Mouse (Mus musculus): ENCODE results near the gene AI837181. TPM values are rescaled to one million over a fixed set of nuclear protein-coding genes. Genes with fewer than 3 reads are reported as not detected.
"Not testable (repeated sequence)": the region's sequence is repeated elsewhere in the genome, so short reads cannot be mapped to it uniquely, and the experiment has no call there.

AI837181 gene
- polyA plus RNA-seq, 2 experiments = 10.7 to 16.7 TPM

GRCm38 (mm10) chr19:5395371-5395770, 29.6 kb upstream of the AI837181 start:
- 64% methylated on average over 4 of the region's 4 CpGs for WGBS (ENCODE audit: insufficient replicate concordance)
- no peak overlapping the region for H3K9ac ChIP-seq (replicated peaks)
- H3K36me3 ChIP-seq (replicated peaks; ENCODE audit: control insufficient read depth, insufficient read depth, low read depth) = no peaks in the 10 kb centered on the region
- TF ChIP-seq CTCF (IDR thresholded peaks at IDR 0.05; ENCODE audit: low read depth) (no peak), EP300 (IDR thresholded peaks at IDR 0.05; ENCODE audit: low read depth) (no peak)
- no peaks in the 10 kb centered on the region for H3K9me3 ChIP-seq (ENCODE audit: control insufficient read depth, low read length)
- no peaks in the 10 kb centered on the region for H3K27me3 ChIP-seq (ENCODE audit: control insufficient read depth, insufficient read depth, low read length)
- no peak overlapping the region for H3K27ac ChIP-seq
- DNase-seq (ENCODE audit: low read depth in 3 of 3, low spot score in 3 of 3) = no peak
- peaks cover 0 to under 1% of the 10 kb centered on the region in 2 experiments; a peak in 3 of 4 replicates for H3K4me1 ChIP-seq (replicated peaks; ENCODE audit: control insufficient read depth in 2 of 2, insufficient read depth in 2 of 2, low read length in 1 of 2)
- H3K4me3 ChIP-seq (ENCODE audit: insufficient read depth in 1 of 2, low read depth in 2 of 2, low read length in 2 of 2) = no peak overlapping the region
- no peak for ATAC-seq (ENCODE audit: insufficient read depth)
- no peak overlapping the region for H3K4me2 ChIP-seq (ENCODE audit: low read depth)

GRCm38 (mm10) chr19:5401073-5401472, 23.9 kb upstream of the AI837181 start:
- H3K4me1 ChIP-seq (replicated peaks; ENCODE audit: control insufficient read depth in 2 of 2, insufficient read depth in 2 of 2, low read length in 1 of 2); DNase-seq (ENCODE audit: low read depth in 3 of 3, low spot score in 3 of 3); H3K9me3 ChIP-seq (ENCODE audit: control insufficient read depth, low read length); H3K4me2 ChIP-seq (ENCODE audit: low read depth); H3K4me3 ChIP-seq (ENCODE audit: insufficient read depth in 1 of 2, low read depth in 2 of 2, low read length in 2 of 2); ATAC-seq (ENCODE audit: insufficient read depth); H3K27ac ChIP-seq; H3K9ac ChIP-seq (replicated peaks); H3K27me3 ChIP-seq (ENCODE audit: control insufficient read depth, insufficient read depth, low read length); H3K36me3 ChIP-seq (replicated peaks; ENCODE audit: control insufficient read depth, insufficient read depth, low read depth): not testable (repeated sequence)
- 56% methylated on average over 4 of the region's 4 CpGs for WGBS (ENCODE audit: insufficient replicate concordance)

GRCm38 (mm10) chr19:5402293-5402692, 22.7 kb upstream of the AI837181 start, which contains the start of gene Tsga10ip:
Gene Tsga10ip (minus strand): TSS chr19:5402526.
- Histone ChIP-seq H3K4me2 (ENCODE audit: low read depth) (no peak within 1 kb of the TSS), H3K36me3 (replicated peaks; ENCODE audit: control insufficient read depth, insufficient read depth, low read depth) (no peaks in the 10 kb centered on the region), H3K4me3 (ENCODE audit: insufficient read depth in 1 of 2, low read depth in 2 of 2, low read length in 2 of 2) (no peak within 1 kb of the TSS), H3K27me3 (ENCODE audit: control insufficient read depth, insufficient read depth, low read length) (no peaks in the 10 kb centered on the region), H3K27ac (no peak within 1 kb of the TSS), H3K4me1 (replicated peaks; ENCODE audit: control insufficient read depth in 2 of 2, insufficient read depth in 2 of 2, low read length in 1 of 2) (peaks cover 0 to 5% of the 10 kb centered on the region in 2 experiments; a peak in 2 of 4 replicates), H3K9me3 (ENCODE audit: control insufficient read depth, low read length) (no peaks in the 10 kb centered on the region), H3K9ac (replicated peaks) (no peak within 1 kb of the TSS)
- TF ChIP-seq CTCF (IDR thresholded peaks at IDR 0.05; ENCODE audit: low read depth) = no peak
- no peak for TF ChIP-seq EP300 (IDR thresholded peaks at IDR 0.05; ENCODE audit: low read depth)
- DNase-seq (ENCODE audit: low read depth in 3 of 3, low spot score in 3 of 3) (no peak), ATAC-seq (ENCODE audit: insufficient read depth) (no peak)
- 72% methylated on average over 8 of the region's 8 CpGs for WGBS (ENCODE audit: insufficient replicate concordance)

GRCm38 (mm10) chr19:5405924-5406323, 19.0 kb upstream of the AI837181 start:
- Histone ChIP-seq H3K9ac (replicated peaks) (peak overlapping the region; percentile 83), H3K4me2 (ENCODE audit: low read depth) (peak overlapping the region; percentile 75), H3K4me3 (ENCODE audit: insufficient read depth in 1 of 2, low read depth in 2 of 2, low read length in 2 of 2) (peak overlapping the region; percentile 57 to 59), H3K27me3 (ENCODE audit: control insufficient read depth, insufficient read depth, low read length) (no peaks in the 10 kb centered on the region), H3K36me3 (replicated peaks; ENCODE audit: control insufficient read depth, insufficient read depth, low read depth) (no peaks in the 10 kb centered on the region), H3K4me1 (replicated peaks; ENCODE audit: control insufficient read depth in 2 of 2, insufficient read depth in 2 of 2, low read length in 1 of 2) (peaks cover 0 to 13% of the 10 kb centered on the region in 2 experiments; a peak in 3 of 4 replicates), H3K27ac (peak overlapping the region; percentile 86), H3K9me3 (ENCODE audit: control insufficient read depth, low read length) (no peaks in the 10 kb centered on the region)
- TF ChIP-seq CTCF (IDR thresholded peaks at IDR 0.05; ENCODE audit: low read depth) (0 out of 2 replicates have a peak, but pooled peaks have one; percentile 8), EP300 (IDR thresholded peaks at IDR 0.05; ENCODE audit: low read depth) (no peak)
- no peak for DNase-seq (ENCODE audit: low read depth in 3 of 3, low spot score in 3 of 3)
- WGBS (ENCODE audit: insufficient replicate concordance) = 15% methylated on average over 7 of the region's 7 CpGs
- no peak for ATAC-seq (ENCODE audit: insufficient read depth)

GRCm38 (mm10) chr19:5406531-5407126, 18.3 kb upstream of the AI837181 start:
- ATAC-seq (ENCODE audit: insufficient read depth) (peak; percentile 81), DNase-seq (ENCODE audit: low read depth in 3 of 3, low spot score in 3 of 3) (peak in 1 of 3 experiments; percentile 55)
- H3K27ac ChIP-seq = peak overlapping the region; percentile 96
- 17% methylated on average over 22 of the region's 25 CpGs for WGBS (ENCODE audit: insufficient replicate concordance)
- peak overlapping the region; percentile 83 for H3K4me3 ChIP-seq (ENCODE audit: insufficient read depth in 1 of 2, low read depth in 2 of 2, low read length in 2 of 2)
- peak overlapping the region; percentile 98 for H3K9ac ChIP-seq (replicated peaks)
- TF ChIP-seq CTCF (IDR thresholded peaks at IDR 0.05; ENCODE audit: low read depth) = peak; percentile 7; the same call in 1 of the 2 replicates
- not testable (repeated sequence) for H3K27me3 ChIP-seq (ENCODE audit: control insufficient read depth, insufficient read depth, low read length); H3K9me3 ChIP-seq (ENCODE audit: control insufficient read depth, low read length); H3K36me3 ChIP-seq (replicated peaks; ENCODE audit: control insufficient read depth, insufficient read depth, low read depth)
- H3K4me1 ChIP-seq (replicated peaks; ENCODE audit: control insufficient read depth in 2 of 2, insufficient read depth in 2 of 2, low read length in 1 of 2) = peaks cover 0 to 13% of the 10 kb centered on the region in 2 experiments; a peak in 3 of 4 replicates
- H3K4me2 ChIP-seq (ENCODE audit: low read depth) = peak overlapping the region; percentile 82
